ENCODE assay signal across 24 mouse cellular contexts in genomic region chr17:29829136-29829535, GRCm38 (mm10).
DNase-seq lines count a peak whose midpoint lies in the region; ATAC-seq lines count a peak whose summit lies in the region.
"Had no signal": no experiment of that assay in that cellular context is flagged by ENCODE, and none has a peak within 500 bp of the region (broad histone marks: within the 10 kb centered on the region; RNA-seq: fewer than 3 reads in every experiment).

No protein-coding gene starts in this region.

- no peak overlapping the region for H3K9ac ChIP-seq in forebrain, embryonic 14.5 days (ENCODE audit: low read length)
- H3K9ac ChIP-seq in forebrain, embryonic 15.5 days (replicated peaks) = no peak overlapping the region
- no peak overlapping the region for H3K9ac ChIP-seq in midbrain, embryonic 11.5 days (ENCODE audit: low read length)
- H3K9ac ChIP-seq in midbrain, embryonic 15.5 days = no peak overlapping the region
- H3K9ac ChIP-seq: heart, embryonic 15.5 days; hindbrain, embryonic 13.5 days; intestine, embryonic 15.5 days had no signal

- peak overlapping the region; percentile 3; the same call in 1 of the 2 replicates for H3K27ac ChIP-seq in forebrain, embryonic 14.5 days (ENCODE audit: low read depth, low read length)
- H3K27ac ChIP-seq in forebrain, embryonic 15.5 days (replicated peaks) = no peak overlapping the region
- H3K27ac ChIP-seq in midbrain, embryonic 11.5 days (ENCODE audit: low read depth, low read length) = no peak overlapping the region
- no peak overlapping the region for H3K27ac ChIP-seq in midbrain, embryonic 15.5 days
- no peak overlapping the region for H3K27ac ChIP-seq in limb, embryonic 10.5 days
- H3K27ac ChIP-seq: forebrain, embryonic 10.5 days; heart, embryonic 15.5 days; hindbrain, embryonic 10.5 days; hindbrain, embryonic 13.5 days; intestine, embryonic 15.5 days had no signal

- H3K36me3 ChIP-seq in forebrain, embryonic 14.5 days (ENCODE audit: control insufficient read depth, insufficient read depth, low read length) = peaks cover 11% of the 10 kb centered on the region
- H3K36me3 ChIP-seq in forebrain, embryonic 15.5 days = no peaks in the 10 kb centered on the region
- H3K36me3 ChIP-seq in midbrain, embryonic 11.5 days (ENCODE audit: control insufficient read depth, insufficient read depth, low read length) = no peaks in the 10 kb centered on the region
- no peaks in the 10 kb centered on the region for H3K36me3 ChIP-seq in midbrain, embryonic 15.5 days (replicated peaks)
- H3K36me3 ChIP-seq in limb, embryonic 10.5 days = no peaks in the 10 kb centered on the region; the same call in 1 of the 2 replicates
- H3K36me3 ChIP-seq: heart, embryonic 15.5 days; hindbrain, embryonic 10.5 days; intestine, embryonic 15.5 days had no signal

- no peak overlapping the region for H3K4me2 ChIP-seq in forebrain, embryonic 14.5 days (ENCODE audit: low read length)
- H3K4me2 ChIP-seq in forebrain, embryonic 15.5 days (replicated peaks) = no peak overlapping the region
- no peak overlapping the region for H3K4me2 ChIP-seq in midbrain, embryonic 11.5 days
- no peak overlapping the region for H3K4me2 ChIP-seq in midbrain, embryonic 15.5 days
- H3K4me2 ChIP-seq: heart, embryonic 11.5 days; heart, embryonic 15.5 days; hindbrain, embryonic 13.5 days; intestine, embryonic 15.5 days had no signal

- H3K27me3 ChIP-seq in forebrain, embryonic 14.5 days (replicated peaks; ENCODE audit: control insufficient read depth, insufficient read depth, low read length) = no peaks in the 10 kb centered on the region
- no peaks in the 10 kb centered on the region for H3K27me3 ChIP-seq in forebrain, embryonic 15.5 days
- no peaks in the 10 kb centered on the region for H3K27me3 ChIP-seq in midbrain, embryonic 11.5 days (ENCODE audit: control insufficient read depth, insufficient read depth, low read length)
- no peaks in the 10 kb centered on the region for H3K27me3 ChIP-seq in midbrain, embryonic 15.5 days (replicated peaks)
- H3K27me3 ChIP-seq in limb, embryonic 10.5 days (ENCODE audit: low read depth, poor library complexity, severe bottlenecking) = no peaks in the 10 kb centered on the region
- H3K27me3 ChIP-seq: heart, embryonic 15.5 days; hindbrain, embryonic 13.5 days; intestine, embryonic 15.5 days had no signal

- no peaks in the 10 kb centered on the region for H3K9me3 ChIP-seq in forebrain, embryonic 14.5 days (replicated peaks; ENCODE audit: control insufficient read depth, low read length)
- H3K9me3 ChIP-seq in forebrain, embryonic 15.5 days = no peaks in the 10 kb centered on the region
- H3K9me3 ChIP-seq in midbrain, embryonic 11.5 days (ENCODE audit: control insufficient read depth, low read length) = no peaks in the 10 kb centered on the region
- no peaks in the 10 kb centered on the region for H3K9me3 ChIP-seq in midbrain, embryonic 15.5 days
- no peaks in the 10 kb centered on the region for H3K9me3 ChIP-seq in limb, embryonic 10.5 days (replicated peaks)
- H3K9me3 ChIP-seq: forebrain, embryonic 10.5 days; heart, embryonic 15.5 days; hindbrain, embryonic 10.5 days; hindbrain, embryonic 13.5 days; intestine, embryonic 15.5 days had no signal

- WGBS in forebrain, embryonic 14.5 days = 67% methylated on average over 7 of the region's 7 CpGs
- WGBS in forebrain, embryonic 15.5 days = 69% methylated on average over 7 of the region's 7 CpGs
- 84% methylated on average over 7 of the region's 7 CpGs for WGBS in midbrain, embryonic 11.5 days
- 80% methylated on average over 7 of the region's 7 CpGs for WGBS in midbrain, embryonic 15.5 days
- WGBS in limb, embryonic 10.5 days = 81% methylated on average over 7 of the region's 7 CpGs

- no peak overlapping the region for H3K4me3 ChIP-seq in forebrain, embryonic 14.5 days (ENCODE audit: low read depth, low read length)
- H3K4me3 ChIP-seq in forebrain, embryonic 15.5 days = no peak overlapping the region
- H3K4me3 ChIP-seq in midbrain, embryonic 11.5 days (ENCODE audit: low read depth, low read length) = no peak overlapping the region
- H3K4me3 ChIP-seq in midbrain, embryonic 15.5 days = no peak overlapping the region
- H3K4me3 ChIP-seq in limb, embryonic 10.5 days = no peak overlapping the region
- H3K4me3 ChIP-seq: forebrain, embryonic 10.5 days; heart, embryonic 15.5 days; hindbrain, embryonic 10.5 days; hindbrain, embryonic 13.5 days; intestine, embryonic 15.5 days had no signal

- no peak for ATAC-seq in forebrain, embryonic 14.5 days
- no peak for ATAC-seq in forebrain, embryonic 15.5 days (replicated peaks)
- no peak for ATAC-seq in midbrain, embryonic 11.5 days (ENCODE audit: low FRiP score)
- no peak for ATAC-seq in midbrain, embryonic 15.5 days (replicated peaks)
- ATAC-seq: CD4-positive, CD25-positive, alpha-beta regulatory T cell, adult 4 months; forebrain, embryonic 16.5 days; hindbrain, embryonic 16.5 days; intestine, embryonic 15.5 days had no signal

- H3K4me1 ChIP-seq in forebrain, embryonic 14.5 days (ENCODE audit: control insufficient read depth, insufficient read depth, low read length) = no peaks in the 10 kb centered on the region
- peaks cover 10% of the 10 kb centered on the region for H3K4me1 ChIP-seq in forebrain, embryonic 15.5 days
- no peaks in the 10 kb centered on the region for H3K4me1 ChIP-seq in midbrain, embryonic 11.5 days (ENCODE audit: control insufficient read depth, insufficient read depth, low read length)
- H3K4me1 ChIP-seq in midbrain, embryonic 15.5 days = no peaks in the 10 kb centered on the region
- 0 out of 2 replicates have a peak, but pooled peaks cover 3% of the 10 kb centered on the region for H3K4me1 ChIP-seq in limb, embryonic 10.5 days
- H3K4me1 ChIP-seq: forebrain, embryonic 10.5 days; hindbrain, embryonic 10.5 days; intestine, embryonic 15.5 days had no signal

- DNase-seq in forebrain, embryonic 14.5 days (ENCODE audit: low spot score) = no peak
- DNase-seq in midbrain, embryonic 11.5 days (ENCODE audit: low spot score, missing footprints) = peak; percentile 49
- DNase-seq in skeletal muscle tissue, adult 2 months (ENCODE audit: low read depth, low spot score) = peak; percentile 44
- DNase-seq in limb, embryonic 10.5 days (ENCODE audit: low spot score) = no peak
- DNase-seq: adrenal gland, adult 2 months; adrenal gland, postnatal 14 days; cerebellum, adult 11 months; cerebellum, adult 2 months; cerebellum, postnatal 14 days; gastrocnemius, postnatal 10 days; gastrocnemius, postnatal 36 days; heart, postnatal 10 days; heart, postnatal 36 days had no signal

Comparison
In these comparisons a context has a peak if more than half of its experiments do, and no peak if none do; other contexts are left out.
1. DNase-seq: peak in midbrain, embryonic 11.5 days (single experiment) and skeletal muscle tissue, adult 2 months (single experiment); none in forebrain, embryonic 14.5 days (single experiment) and limb, embryonic 10.5 days (single experiment).